Mouse (Mus musculus) adrenal gland, adult 2 months (tissue): Measurements from ENCODE around the gene Eef1a1. TPM values are rescaled to one million over a fixed set of nuclear protein-coding genes. Genes with fewer than 3 reads are reported as not detected.
"Not testable (repeated sequence)": the region's sequence is repeated elsewhere in the genome, so short reads cannot be mapped to it uniquely, and the experiment has no call there.

ENCODE experiments used
- DNase-seq: peaks from one replicate; pipeline ENCODE4 v3.0.0; 2021
- long read RNA-seq: library from polyadenylated mRNA; stranded (forward); transcript quantifications from one replicate; pipeline ENCODE4 v2.0.0, GENCODE M21; 2021
- polyA plus RNA-seq: library from polyadenylated mRNA; depleted of rRNA; stranded (reverse); fragments of >200 nt; gene quantifications from 2 replicates; pipeline ENCODE4 v1.2.3, GENCODE M21; 2012; rRNA removed
- total RNA-seq, 2 experiments: library from RNA; stranded (reverse); gene quantifications; 2 replicates each; pipeline ENCODE4 v1.2.3; 2021

The Eef1a1 gene
- total RNA-seq, result 1,000 to 10,000 TPM; 6,873 to 9,883 TPM
- polyA plus RNA-seq, result 813 and 861 TPM in 2 replicates
- long read RNA-seq, transcript Eef1a1-201 (8 exons, 1,794 nt), result major isoform, 558 of 718 reads
- long read RNA-seq, partial matches to known transcripts, result 153 of 718 reads
- long read RNA-seq, other reads (novel, unspliced or antisense), result 7 of 718 reads

DNA sequence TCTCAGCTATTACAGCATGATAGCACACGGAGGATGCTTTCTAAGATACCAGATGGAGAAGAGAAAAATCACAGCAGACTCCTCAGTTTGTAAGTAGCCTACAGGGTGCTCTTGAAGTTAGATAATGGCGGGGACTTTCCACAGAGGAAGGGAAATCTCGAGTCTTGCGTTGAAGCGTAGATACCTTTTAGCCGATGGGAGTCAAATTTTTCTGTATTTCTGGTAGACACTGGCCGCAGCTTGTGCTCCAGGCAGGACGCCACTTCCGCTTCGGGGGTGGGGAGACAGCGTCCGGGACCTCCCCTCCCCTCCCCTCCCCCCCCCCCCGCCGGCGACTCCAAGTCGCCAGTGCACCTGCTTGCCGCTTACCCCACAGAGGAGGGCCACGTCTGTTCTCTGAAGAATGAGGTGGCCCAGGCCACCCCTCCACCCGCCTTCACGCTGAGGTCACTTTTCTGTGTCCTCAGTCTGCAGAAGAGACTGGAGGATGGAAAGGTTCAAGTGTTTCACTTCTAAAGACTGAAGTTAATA lies at the start of gene Eef1a1:
TSS of gene Eef1a1 (minus strand) at position 262 of the 531 bp plus-strand sequence.
- DNase-seq, result peak; percentile 84

DNA sequence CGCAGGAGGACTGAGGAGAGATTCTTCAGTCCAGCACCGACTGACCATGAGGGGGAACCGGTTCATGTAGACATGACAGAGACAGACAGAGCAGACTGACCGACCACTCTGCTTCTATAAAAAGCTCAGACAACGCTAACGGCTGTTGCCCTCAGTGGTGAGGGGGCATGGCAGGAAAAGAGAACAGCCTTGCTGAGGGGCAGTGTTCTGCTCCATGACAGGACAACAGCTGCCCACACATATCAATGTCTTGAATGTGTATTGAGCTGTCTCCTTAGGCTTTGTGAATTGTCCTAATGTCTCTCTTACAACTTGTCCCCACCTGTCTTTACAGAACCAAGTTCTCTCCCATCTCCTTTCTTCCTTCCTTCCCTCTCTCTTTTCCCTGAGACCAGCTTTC lies 49.5 kb upstream of the Eef1a1 start:
- DNase-seq, result no peak

DNA sequence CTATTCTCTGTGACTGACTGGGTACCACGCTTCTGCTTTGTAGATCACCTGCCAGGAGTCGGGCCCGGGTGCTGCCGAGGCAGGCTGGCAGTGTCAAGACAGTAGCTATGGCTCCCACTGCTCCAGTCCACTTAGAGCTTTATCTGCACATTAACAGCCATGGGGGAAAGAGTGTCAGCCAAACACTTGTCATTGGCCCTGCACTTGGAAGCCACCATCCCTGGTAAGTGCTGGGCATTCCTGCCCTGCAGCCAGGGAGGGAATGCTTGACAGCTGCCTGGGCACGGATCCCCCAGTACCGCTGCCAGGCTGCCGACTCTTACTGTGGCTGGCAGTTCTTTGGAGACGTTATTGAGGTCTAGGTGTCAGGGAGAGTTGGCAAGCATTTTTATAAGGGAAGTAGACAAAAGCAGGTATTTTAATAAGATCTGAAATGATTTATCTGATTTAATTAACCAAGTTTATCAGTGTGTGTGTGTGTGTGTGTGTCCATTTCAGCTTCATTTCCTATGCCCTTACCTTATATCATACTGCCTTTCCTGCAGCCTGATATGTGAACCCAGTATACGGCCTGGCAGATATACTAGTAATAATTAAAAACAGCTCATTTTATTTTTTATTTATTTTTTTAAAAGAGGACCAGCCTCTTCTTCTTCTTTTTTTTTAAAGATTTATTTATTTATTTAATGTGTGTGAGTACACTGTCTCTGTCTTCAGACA lies 48.4 kb upstream of the Eef1a1 start:
- no peak for DNase-seq

DNA sequence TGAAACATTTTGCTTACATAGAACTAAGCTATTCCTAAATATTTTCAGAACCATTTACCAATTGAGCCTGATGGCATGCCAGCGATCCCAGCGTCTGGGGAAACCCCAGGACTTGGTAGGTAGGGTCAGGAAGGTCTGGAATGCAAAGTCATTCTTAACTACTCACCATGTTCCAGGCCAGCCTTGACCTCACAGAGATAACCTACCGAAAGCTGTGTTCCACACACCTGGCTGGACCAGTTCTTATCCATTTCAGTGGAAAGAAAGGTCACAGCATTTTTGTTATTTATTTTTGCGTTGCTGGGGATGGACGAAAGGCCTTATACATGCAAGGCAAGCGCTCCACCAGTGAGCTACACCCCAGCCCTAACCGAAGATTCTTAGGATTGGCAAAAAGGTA lies 45.7 kb upstream of the Eef1a1 start:
- no peak for DNase-seq

DNA sequence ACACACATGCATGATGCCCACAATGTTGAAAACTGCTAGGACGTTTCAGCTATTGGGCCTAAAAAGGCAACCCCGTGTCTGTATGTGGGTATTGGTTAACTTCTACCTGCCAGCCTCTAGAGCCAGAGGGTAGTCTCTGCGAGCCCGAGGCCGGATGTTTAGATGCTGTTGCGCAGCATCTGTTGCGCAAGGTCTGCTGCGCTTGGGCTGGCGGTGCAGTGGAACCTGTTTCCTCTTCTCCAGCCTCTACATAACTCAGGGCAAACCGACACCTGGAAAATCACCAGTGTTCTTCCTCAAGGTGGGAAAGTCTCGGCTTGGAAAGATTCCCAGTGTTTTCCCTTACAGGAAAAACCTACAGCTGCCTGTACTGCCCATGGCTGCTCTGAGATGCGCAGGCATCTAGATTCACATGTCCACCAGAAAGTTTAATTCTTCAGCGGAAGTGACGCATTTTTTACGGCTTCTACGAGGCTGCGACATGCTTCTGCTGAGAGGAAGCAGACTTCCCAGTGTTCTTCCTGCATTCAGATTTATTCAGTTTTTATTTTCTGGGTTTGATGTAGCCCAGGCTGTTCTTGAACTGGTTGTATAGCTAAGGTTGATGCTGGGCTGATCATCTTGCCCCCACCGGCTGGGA lies 44.5 kb upstream of the Eef1a1 start:
- peak; percentile 41 for DNase-seq

DNA sequence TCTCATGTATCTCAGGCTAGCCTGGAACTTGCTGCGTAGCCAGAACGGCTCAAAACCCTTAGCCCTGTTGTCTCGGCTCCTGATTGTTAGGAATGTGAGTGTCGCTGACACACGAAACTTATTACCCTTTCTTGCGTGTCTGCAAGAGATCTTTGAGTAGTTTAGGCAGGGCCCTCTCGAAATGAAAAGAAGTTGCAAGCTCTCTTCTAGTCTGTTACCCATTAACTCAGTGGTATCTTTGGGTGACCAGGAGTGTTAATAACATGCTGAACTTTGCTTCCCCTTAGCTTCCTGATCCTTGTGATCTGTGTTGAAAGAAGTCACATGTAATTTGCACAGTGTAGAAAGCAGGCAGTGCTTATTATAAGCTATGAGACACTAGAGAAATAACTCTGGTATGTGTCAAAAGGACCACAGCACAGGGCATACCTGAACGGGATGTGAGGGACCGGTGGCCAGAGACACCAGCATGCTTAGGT lies 43.4 kb upstream of the Eef1a1 start:
- no peak for DNase-seq

DNA sequence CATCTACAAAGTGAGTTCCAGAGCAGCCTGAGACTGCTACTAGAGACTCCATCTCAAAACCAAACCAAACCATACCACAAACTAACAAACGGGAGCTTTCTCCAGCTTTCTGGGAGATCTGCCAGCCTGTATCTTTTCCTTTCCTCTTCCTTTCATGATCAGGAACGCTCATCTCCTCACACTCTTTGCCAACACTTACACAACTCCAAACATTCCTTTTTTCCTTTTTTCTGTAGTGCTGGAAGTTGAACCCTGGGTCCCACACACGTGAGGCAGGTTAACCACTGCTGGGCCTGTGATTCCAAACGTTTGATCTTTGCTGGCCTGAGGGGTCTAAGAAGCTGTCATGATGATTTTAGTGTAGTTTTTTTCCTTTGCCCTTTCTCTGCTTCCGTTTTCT lies 42.9 kb upstream of the Eef1a1 start:
- DNase-seq, result no peak

DNA sequence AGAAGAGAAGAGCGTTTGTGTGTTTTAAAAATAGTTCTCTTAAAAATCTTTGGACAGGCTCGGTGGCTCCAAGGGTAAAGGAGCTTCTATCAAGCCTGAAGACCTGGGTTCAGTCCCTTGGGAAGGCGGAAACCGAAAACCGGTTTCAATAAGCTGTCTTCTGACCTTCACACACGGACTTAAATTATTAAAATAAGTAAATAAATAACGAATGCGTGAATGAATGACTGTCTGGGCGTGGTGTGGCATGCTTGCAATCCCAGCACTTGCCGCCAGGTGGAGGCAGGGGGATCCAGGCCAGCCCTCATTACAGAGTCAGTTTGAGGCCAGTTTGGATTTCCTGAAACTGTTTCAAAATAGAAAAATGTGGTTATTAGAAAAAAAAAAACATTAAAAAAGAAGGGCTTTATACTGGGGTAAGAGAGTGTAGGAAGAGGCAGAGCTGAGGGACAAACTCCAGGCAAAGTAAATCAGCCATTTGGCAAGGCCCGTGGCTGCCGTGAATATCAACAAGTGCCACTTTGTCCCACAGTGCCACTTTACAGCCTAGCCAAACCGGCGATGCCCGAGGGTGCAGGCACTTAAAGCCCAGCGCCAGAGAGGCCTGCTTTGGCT lies 38.9 kb upstream of the Eef1a1 start:
- DNase-seq, result peak; percentile 88

DNA sequence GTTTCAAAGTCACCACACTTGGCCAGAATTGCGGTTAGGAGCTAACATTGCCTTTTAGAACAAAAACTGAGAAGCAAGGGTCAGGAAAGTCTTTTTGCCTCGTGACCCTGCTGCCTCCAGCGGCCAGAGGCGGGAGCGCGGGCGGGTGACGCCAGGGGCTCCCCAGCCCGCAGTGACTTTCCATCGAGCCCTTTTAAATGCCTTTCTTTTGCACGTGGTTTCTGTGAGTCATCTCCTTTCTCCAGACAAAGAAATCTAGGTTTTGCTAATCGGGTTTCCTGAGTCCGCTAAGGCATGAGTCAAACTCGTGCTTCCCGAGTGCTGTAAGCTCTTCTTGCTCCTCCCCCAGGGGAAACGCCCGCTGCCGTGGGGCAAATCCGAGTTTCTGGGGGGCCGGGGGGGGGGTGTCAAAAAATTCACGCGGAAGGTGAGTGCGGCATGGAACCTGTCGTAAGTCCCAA lies 38.4 kb upstream of the Eef1a1 start:
- peak; percentile 93 for DNase-seq

DNA sequence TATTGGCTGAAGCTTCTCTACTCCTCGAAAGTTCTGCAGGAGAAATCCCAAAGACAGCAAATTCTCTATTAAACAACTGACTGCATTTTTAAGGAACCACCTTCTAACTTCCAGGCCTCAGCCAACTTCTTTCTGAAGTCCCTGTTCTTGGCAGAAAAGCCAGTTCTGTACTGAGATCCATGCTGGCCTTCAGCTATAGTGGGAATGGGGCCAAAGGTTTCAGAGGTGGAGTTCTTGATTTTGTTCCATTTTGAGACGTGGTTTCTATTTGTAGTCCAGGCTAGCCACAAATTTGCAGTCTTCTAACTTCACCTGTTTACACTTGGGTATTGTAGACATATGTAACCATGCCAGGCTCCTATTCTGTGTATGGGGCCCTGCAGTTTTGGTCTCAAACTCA lies 37.3 kb upstream of the Eef1a1 start:
- DNase-seq, result peak; percentile 34

DNA sequence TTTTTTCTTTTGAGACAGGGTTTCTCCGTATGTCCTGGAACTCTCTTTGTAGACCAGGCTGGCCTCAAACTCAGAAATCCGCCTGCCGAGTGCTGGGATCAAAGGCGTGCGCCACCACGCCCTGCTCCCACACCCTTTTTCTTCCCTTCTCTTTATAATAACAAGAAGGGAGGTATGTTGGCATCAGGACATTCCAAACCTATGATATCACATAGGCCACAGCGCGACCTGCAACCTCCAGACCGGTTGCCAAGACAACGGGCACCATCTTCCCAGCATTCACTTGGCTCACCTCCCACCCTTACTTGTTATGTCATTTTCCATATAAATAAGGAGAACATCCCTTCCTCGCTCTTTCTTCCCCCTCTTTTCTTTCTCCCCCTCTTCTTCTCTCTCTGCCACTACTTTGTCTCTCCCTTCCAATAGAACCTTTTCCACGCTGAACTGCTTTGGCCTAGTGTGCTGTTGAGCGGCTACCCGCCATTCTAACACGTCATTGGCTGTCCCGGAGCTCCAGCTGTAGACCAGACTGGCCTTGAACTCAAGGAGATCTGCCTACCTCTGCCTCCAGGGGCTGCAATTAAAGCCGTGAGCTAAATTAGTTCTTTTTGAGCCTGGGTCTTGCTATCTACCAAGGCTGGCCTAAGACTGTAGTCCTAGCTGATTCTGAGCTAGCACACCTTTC lies 36.6 kb upstream of the Eef1a1 start:
- no peak for DNase-seq

DNA sequence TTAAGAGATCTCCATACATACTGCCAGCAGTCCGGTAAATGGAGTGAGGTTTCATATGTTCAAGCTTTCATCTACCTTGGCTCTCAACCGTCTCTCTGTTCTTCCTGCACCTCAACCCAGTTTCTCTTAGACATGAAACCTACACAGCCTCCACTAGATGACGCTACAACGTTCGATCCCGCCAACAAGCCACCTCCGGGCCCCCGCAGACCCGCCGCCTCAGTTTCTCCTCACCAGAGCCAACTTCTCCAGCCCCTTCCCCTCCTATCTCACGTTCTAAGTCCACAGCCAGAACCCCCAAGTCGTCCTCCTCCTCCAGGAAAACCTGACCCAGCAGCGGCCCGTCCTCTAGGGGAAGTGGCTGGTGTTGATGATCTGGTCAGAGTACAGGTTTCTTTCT lies 32.7 kb upstream of the Eef1a1 start:
- DNase-seq, result peak; percentile 49

DNA sequence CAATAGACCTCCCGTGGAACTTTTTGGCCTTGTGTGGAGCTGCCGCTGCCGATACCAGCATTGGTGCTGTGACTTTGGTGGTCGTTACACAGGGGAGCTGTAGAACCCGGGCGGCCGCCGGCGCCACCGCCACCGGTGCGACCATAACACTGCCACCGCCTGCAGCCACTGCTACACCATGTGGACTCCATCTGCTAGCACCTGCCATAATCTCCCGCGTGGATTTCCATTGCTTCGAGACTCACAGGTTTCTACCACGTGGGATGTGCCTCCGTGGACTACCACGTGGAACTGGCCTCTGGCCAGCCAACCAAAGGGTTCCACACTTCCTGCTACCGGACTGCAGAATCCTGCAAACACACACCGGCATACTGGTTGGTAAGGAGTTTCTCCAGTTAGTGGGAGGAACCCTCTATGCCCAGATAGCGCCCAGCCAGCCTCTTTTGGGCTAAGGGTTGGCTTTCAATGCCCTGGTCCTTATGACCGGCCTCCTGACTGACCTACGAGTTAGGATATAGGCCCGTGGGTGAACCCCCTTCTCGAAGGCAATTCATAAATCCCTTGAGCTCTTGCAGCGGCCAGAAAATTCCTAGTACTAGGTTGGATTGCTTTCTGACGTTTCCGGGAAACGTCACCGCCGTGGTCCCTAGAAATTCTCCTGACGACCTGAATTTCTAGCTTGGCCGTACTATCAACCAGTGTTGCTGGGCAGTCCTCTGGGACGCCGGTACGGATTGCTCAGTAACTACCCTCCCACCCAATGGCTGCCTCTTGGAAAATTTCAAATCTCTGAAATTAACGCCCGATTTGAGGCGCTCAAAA lies 32.0 kb upstream of the Eef1a1 start:
- DNase-seq, result peak; percentile 74

DNA sequence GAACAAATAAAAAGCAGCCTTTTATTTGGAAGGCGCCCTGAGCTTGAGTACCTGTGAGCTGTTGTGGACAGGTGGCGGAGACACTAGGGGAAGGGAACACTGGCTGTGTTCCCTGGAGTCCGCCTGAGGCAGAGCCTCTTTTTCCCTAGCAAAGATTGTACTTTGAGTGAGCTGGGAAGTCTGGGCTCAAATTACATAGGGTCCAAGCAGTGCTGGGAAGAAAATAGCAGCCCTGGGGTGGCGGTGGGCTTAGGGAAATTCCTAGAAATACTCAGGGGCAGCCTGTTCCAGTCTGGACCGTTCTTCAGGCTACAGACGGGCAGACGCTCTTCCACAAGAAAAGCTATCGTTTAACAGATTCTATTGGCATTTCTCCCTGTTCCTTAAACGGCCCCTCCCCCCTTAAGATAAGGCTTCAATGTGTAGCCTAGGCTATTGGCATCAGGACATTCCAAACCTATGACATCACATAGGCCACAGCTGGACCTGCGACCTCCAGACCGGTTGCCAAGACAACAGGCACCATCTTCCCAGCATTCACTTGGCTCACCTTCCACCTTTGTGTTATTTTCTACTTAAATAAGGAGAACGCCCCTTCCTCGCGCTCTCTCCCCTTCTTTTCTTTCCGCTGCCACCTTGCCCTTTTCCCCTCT lies 31.3 kb upstream of the Eef1a1 start:
- DNase-seq, result peak; percentile 65

DNA sequence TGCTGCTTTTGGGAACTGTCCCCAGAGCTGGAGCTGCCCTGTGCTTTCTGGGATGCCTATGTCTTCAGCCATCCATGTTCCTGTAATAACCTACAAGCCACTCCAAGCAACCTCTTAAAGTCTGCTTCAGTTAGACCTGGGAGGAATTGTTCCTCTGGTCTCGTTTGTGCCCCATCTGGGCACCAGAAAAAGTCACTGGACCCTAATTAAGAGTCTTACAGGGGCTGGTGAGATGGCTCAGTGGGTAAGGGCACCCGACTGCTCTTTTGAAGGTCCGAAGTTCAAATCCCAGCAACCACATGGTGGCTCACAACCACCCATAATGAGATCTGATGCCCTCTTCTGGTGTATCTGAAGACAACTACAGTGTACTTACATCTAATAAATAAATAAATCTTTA lies 28.3 kb upstream of the Eef1a1 start:
- not testable (repeated sequence) for DNase-seq

DNA sequence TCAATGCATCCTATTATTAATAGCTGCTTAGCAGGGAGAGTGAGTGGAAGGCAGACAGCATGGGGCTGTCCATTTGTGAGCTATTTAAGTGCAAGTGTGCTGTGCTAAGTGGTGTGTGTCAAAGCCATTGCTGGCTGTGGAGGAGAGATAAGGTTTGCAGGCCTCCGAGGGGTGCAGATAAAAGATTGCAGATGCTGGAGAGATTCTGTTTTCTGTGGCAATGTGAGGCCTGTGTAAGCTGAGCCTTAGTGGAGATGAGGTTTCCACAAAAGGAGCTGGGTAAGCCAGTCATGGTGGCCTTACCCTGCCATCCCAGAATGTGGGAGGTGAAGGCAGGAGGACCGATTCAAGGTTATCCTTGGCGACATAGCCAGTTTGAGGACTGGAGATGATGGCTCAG lies 27.2 kb upstream of the Eef1a1 start:
- no peak for DNase-seq

DNA sequence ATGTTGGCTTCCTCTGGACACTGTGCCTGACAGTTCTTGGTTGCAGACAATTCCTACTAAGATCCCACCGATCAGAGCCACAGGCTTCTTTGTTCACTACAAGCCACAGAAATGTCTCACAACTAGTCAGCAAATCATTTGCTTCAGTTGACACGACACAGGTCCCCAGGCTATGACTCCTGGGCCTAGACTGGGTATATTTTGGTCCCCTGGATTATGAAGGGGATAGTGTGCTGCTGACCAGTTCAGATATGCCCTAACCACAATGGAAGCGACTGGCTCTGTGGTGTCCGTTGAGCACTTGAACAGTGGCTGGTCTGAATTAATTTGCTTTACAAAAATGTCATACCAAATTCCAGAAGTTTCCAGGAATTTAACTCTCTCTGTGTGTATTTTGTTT lies 25.7 kb upstream of the Eef1a1 start:
- no peak for DNase-seq

DNA sequence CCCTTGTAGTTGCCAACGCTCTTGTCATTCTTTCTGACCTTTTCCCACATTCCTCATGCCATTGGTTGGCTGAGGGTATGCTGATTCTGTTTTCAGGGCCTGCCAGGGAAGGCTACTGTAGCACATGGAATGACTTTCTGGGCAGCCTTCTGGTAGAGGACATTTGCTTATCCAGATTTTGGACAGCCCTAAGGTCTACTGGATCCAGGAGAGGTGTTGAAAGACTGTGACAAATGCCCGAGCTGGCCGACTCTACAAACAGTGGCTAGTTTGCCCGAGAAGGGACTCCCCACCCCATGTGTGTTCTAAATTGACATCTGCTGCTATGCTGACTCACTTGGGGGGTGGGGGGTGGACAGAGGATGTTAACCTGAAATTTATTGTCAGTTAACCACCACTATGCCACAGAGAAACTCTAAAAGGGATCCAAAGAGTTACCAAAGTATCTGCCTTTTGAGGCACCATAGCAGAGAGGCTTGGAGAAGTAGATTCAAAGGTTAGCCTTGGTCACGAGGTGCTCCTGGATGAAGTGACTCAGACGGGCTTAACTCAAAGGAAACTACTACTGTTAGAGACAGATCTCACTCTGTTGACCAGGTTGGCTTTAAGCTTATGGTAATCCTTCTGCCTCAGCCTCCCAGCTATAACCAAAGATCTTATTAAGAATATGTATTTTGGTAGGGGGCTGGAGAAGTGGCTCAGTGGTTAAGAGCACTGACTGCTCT lies 25.0 kb upstream of the Eef1a1 start:
- DNase-seq, result peak; percentile 76

DNA sequence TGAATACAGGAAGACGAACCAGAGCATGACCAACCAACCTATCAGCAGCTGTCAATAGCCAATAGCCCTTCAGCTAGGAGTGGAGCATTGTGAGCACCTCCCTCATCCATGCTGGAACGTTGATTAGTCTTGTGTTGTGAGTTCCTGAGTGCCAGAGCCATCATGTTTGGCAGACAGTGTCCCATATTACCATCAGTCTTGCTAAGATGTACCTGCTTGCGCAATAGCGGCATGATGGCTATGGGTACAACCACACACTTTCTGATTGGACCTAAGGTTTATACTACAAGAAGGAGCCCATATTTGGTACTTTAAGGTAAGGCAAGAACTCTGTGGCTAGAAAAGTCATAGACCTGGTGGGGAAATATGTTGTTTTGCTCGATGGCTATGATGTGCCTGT lies 22.8 kb upstream of the Eef1a1 start:
- no peak for DNase-seq
